Mouse (Mus musculus) thymus, adult 2 months (tissue): ENCODE measurements around the gene Txn1. TPM values are rescaled to one million over a fixed set of nuclear protein-coding genes. Genes with fewer than 3 reads are reported as not detected.

Source experiments
- DNase-seq: peaks from one replicate; pipeline ENCODE4 v3.0.0; 2021
- H3K27ac ChIP-seq: fragments of 200-500 bp; 2 replicates; pipeline ENCODE4 v1.5.1; 2012; ENCODE audit warnings: low read length, control low read depth; ENCODE audit not compliant: control insufficient read depth, insufficient read depth
- H3K27me3 ChIP-seq: fragments of 200-500 bp; 2 replicates; pipeline ENCODE4 v1.6.1; 2012; ENCODE audit warnings: mild to moderate bottlenecking, low read length, moderate library complexity, mixed read lengths; ENCODE audit not compliant: control insufficient read depth, insufficient read depth
- H3K36me3 ChIP-seq: fragments of 200-500 bp; 2 replicates; pipeline ENCODE4 v1.6.1; 2012; ENCODE audit warnings: mild to moderate bottlenecking, low read length, moderate library complexity; ENCODE audit not compliant: control insufficient read depth, insufficient read depth
- H3K4me1 ChIP-seq: fragments of 200-500 bp; replicated peaks from 2 replicates; pipeline ENCODE4 v1.6.1; 2012; ENCODE audit warnings: low read length; ENCODE audit not compliant: control insufficient read depth, insufficient read depth
- H3K4me3 ChIP-seq: fragments of 200-500 bp; 2 replicates; pipeline ENCODE4 v1.5.1; 2012; ENCODE audit warnings: mild to moderate bottlenecking, low read length, control low read depth, moderate library complexity; ENCODE audit not compliant: control insufficient read depth, insufficient read depth
- CTCF ChIP-seq: fragments of 200-500 bp; IDR thresholded peaks from 2 replicates; pipeline ENCODE4 v1.5.1; 2012; ENCODE audit warnings: mild to moderate bottlenecking, control low read depth, low read length, moderate library complexity, borderline replicate concordance; ENCODE audit not compliant: control insufficient read depth, poor library complexity, insufficient read depth; ENCODE audit errors: extremely low read depth
- POLR2A ChIP-seq: fragments of 200-500 bp; IDR thresholded peaks from 2 replicates; pipeline ENCODE4 v1.6.1; 2012; ENCODE audit warnings: mild to moderate bottlenecking, low read length, control low read depth, moderate library complexity; ENCODE audit not compliant: control insufficient read depth, poor library complexity, insufficient read depth; ENCODE audit errors: extremely low read depth
- WGBS: fragments of 180-500 bp; shearing (Covaris S2); methylation state at CpG from one replicate; pipeline ENCODE4 v1.1.7; 2018; 5-methylcytosine and 5-hydroxymethylcytosine counted together
- polyA plus RNA-seq: library from polyadenylated mRNA; depleted of rRNA; stranded (reverse); fragments of >200 nt; gene quantifications from 2 replicates; pipeline ENCODE4 v1.2.3, GENCODE M21; 2012

The Txn1 gene
- polyA plus RNA-seq, 1 experiment: 214 TPM

DNA sequence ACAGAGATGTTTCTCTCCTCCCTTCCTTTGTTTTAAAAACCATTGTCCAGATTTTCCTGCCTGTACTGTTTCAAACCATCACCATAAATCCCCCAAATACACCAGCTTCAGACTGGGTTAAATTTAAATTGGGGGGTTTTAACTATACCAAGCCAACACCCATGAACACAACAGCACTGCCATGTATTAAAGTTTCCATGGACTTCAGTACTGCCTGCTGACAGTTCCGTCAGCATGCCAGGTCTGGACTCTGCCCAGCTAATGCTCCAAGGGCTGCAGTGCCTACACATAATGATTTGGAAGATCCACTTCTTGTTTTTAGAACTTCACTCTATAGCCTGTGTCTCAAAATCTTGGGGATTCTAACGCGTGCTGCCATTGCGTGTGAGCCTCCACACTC is 8.7 kb downstream of the Txn1 start:
- H3K36me3 ChIP-seq: peaks cover 72% of the 10 kb centered on the region
- DNase-seq: no peak

DNA sequence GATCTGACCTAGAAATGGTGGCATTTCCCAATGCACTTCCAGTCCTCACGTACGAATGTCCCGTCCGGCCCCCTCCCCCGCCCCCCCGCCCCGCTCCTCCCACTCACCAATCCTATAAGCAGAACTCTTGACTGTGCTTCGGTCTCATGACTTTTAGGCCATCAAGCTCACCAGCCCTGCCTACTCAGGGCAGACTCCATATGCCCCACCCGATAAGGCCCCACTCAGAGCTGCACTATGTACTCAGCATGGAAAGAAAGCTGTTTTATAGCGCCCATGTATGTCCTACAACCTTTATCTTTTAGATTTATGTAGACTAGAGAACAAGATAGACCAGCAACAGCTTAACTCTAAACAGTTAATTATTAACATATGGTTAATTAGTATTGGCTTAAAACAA is 9.2 kb downstream of the Txn1 start:
- 91% methylated on average over 10 of the region's 10 CpGs for WGBS

More for the DNA sequence above, 8.7 kb downstream of the Txn1 start:
- Histone ChIP-seq H3K27me3 (no peaks in the 10 kb centered on the region), H3K4me3 (no peak overlapping the region), H3K27ac (no peak overlapping the region), H3K4me1 (no peaks in the 10 kb centered on the region)
- TF ChIP-seq POLR2A (no peak), CTCF (no peak)
- 98% methylated on average over 4 of the region's 4 CpGs for WGBS

DNA sequence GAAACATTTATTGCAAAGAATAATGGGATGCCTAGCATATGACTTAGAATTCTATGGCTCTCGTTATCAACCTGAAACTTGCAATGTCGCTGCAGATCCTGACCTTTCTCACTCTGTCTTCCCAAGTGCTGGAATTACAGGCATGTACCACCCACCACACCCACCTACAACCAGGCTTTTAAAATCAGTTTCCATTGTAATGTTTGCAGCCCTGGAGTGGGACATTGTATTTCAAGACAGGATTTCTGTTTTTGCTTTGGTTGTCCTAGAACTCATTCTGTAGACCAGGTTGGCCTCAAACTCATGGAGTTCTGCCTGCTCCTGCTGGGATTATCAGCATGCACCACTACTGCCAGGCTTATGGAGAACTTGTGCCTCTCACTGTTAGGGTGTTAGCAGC is 13.3 kb downstream of the Txn1 start:
- 92% methylated on average over 2 of the region's 2 CpGs for WGBS
- H3K4me1 ChIP-seq: no peaks in the 10 kb centered on the region
- no peaks in the 10 kb centered on the region for H3K27me3 ChIP-seq
- no peak overlapping the region for H3K4me3 ChIP-seq
- no peak overlapping the region for H3K27ac ChIP-seq
- TF ChIP-seq POLR2A (no peak), CTCF (no peak)
- DNase-seq: no peak
- H3K36me3 ChIP-seq: peaks cover 33% of the 10 kb centered on the region

More for the DNA sequence above, 9.2 kb downstream of the Txn1 start:
- TF ChIP-seq CTCF (no peak), POLR2A (no peak)
- no peak overlapping the region for H3K4me3 ChIP-seq
- DNase-seq: no peak
- no peaks in the 10 kb centered on the region for H3K27me3 ChIP-seq
- no peak overlapping the region for H3K27ac ChIP-seq
- H3K4me1 ChIP-seq: no peaks in the 10 kb centered on the region
- H3K36me3 ChIP-seq: peaks cover 72% of the 10 kb centered on the region

DNA sequence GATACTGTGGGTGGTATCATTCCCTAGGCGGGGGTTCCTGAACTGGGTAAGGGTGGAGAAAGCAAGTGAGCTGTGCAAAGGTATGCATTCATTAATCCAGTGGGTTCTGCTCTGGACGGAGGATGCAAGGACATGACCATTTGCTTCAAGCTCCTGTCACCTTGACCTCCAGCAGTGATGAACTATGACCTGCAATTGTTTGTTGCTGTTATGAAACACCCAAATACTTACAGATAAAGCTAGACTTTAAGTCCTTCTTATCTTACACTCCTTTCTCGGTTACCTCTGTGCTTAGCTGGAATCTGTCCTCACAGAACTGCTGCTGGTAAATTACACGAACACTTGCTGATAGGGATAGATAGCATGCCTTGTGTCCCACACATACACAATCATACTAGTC is 15.6 kb downstream of the Txn1 start:
- Histone ChIP-seq H3K4me3 (no peak overlapping the region), H3K27ac (no peak overlapping the region), H3K4me1 (no peaks in the 10 kb centered on the region), H3K27me3 (no peaks in the 10 kb centered on the region), H3K36me3 (peaks cover 25% of the 10 kb centered on the region)
- TF ChIP-seq POLR2A (no peak), CTCF (no peak)
- DNase-seq: no peak
- WGBS: 97% methylated on average over 4 of the region's 4 CpGs

DNA sequence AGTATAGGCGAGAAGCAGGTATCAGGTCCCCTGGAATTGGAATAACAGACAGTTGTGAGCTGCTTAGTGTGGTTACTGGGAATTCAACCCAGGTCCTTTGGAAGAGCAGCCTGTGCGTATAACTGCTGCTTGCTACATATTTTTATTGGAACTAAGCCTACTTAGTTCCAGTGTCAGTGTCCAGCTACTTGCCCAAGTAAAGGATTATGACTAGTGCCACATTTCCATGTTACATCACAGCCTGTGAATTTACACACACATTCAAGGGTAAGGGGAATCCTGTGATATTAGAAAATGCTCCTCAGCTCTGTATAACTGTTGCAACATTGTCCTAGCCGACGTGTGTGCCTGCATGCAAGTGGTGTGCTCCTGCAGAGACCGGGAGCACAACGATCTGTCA is 18.9 kb downstream of the Txn1 start:
- WGBS: 94% methylated on average over 6 of the region's 6 CpGs
- Histone ChIP-seq H3K36me3 (no peaks in the 10 kb centered on the region), H3K27me3 (no peaks in the 10 kb centered on the region), H3K4me1 (no peaks in the 10 kb centered on the region), H3K4me3 (no peak overlapping the region), H3K27ac (no peak overlapping the region)
- DNase-seq: no peak
- no peak for TF ChIP-seq POLR2A
- no peak for TF ChIP-seq CTCF

DNA sequence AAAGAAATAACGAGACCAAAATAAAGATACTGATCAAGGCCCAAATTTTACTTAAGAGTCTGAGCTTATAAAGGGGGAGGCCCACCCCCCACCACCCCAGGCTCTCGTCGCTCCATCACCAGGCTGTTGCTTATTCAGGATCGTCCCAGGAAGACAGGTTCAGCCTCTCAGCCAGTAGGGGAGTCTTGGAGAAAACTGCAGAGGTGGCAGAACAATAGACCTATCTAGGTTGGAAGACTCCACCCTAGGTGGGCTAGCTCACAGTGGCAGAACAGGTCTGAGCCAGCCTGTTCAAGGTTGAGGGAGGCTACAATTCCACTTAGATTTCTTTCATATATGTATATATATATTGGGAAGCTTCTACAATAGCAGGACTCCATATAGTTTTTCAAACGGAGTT is 22.0 kb downstream of the Txn1 start:
- H3K4me1 ChIP-seq: no peaks in the 10 kb centered on the region
- 87% methylated on average over 5 of the region's 5 CpGs for WGBS
- no peak overlapping the region for H3K27ac ChIP-seq

DNA sequence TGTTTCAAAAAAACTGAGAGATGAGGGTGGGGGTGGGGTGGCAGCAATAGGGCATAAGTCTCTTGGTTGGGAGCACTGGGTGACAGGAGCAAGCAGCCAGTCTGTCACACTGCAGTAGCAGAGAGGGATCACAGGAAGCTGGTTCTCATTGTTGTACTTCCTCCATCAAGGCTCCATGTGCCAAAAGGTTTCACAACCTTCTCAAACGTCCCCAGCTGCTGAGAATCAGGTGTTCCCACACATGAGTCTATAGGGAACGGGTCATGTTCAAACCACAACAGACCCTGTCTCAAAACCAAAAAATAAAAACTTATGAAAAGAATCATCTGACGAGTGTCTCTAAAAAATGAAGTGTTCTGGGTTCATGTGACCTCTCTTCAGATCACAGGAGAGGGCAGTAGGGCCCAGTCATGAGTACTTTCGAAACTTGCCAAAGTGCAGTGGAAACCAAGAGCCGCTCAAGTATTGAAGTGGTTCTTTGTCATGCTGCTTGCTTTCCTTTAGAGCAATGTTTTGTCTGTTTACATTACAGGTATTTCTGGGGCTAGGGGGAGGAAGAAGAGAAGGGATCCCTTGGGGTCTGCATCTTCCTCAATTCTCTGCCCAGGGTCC is 25.5 kb downstream of the Txn1 start:
- Histone ChIP-seq H3K4me3 (no peak overlapping the region), H3K27ac (no peak overlapping the region), H3K36me3 (no peaks in the 10 kb centered on the region), H3K4me1 (no peaks in the 10 kb centered on the region), H3K27me3 (no peaks in the 10 kb centered on the region)
- TF ChIP-seq CTCF: no peak
- no peak for TF ChIP-seq POLR2A
- DNase-seq: no peak
- WGBS: 20% methylated on average over 5 of the region's 5 CpGs

More for the DNA sequence above, 22.0 kb downstream of the Txn1 start:
- H3K4me3 ChIP-seq: no peak overlapping the region
- no peak for DNase-seq
- H3K27me3 ChIP-seq: no peaks in the 10 kb centered on the region
- H3K36me3 ChIP-seq: no peaks in the 10 kb centered on the region
- TF ChIP-seq POLR2A: no peak
- no peak for TF ChIP-seq CTCF
